10 mouse cellular contexts compared by ENCODE assay signal in the genomic region with DNA sequence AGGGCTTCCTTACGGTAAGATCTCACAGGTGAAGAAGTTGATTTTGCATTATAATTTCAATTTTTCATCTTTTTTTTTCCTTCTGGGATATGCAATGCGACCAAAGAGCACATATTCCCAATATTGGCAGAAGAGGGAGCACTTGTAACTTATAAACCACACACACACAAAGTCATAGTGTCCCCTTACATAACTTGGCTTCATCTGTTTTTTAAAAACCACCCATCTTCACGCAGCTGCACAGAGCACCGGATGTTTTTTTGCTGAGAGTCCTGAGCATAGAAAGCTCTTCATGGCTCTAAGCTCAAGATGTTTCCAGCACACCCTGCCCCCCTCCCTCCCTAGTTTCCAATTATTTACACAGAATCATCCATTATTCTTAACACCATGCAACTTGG.
DNase-seq lines count a peak whose midpoint lies in the region; ATAC-seq and TF ChIP-seq lines count a peak whose summit lies in the region.
"Had no signal": no experiment of that assay in that cellular context is flagged by ENCODE, and none has a peak within 500 bp of the region (broad histone marks: within the 10 kb centered on the region; RNA-seq: fewer than 3 reads in every experiment).

No protein-coding gene starts in this region.

- H3K9me3 ChIP-seq in forebrain, embryonic 14.5 days (replicated peaks; ENCODE audit: control insufficient read depth, low read length) = no peaks in the 10 kb centered on the region
- H3K9me3 ChIP-seq in forebrain, embryonic 11.5 days (ENCODE audit: control insufficient read depth, low read length) = no peaks in the 10 kb centered on the region
- H3K9me3 ChIP-seq in liver, embryonic 11.5 days (ENCODE audit: control insufficient read depth, low read length) = no peaks in the 10 kb centered on the region

- no peak overlapping the region for H3K4me2 ChIP-seq in forebrain, embryonic 14.5 days (ENCODE audit: low read length)
- H3K4me2 ChIP-seq in forebrain, embryonic 11.5 days (ENCODE audit: low read depth, low read length, severe bottlenecking) = no peak overlapping the region
- no peak overlapping the region for H3K4me2 ChIP-seq in liver, embryonic 11.5 days

- no peaks in the 10 kb centered on the region for H3K27me3 ChIP-seq in forebrain, embryonic 14.5 days (replicated peaks; ENCODE audit: control insufficient read depth, insufficient read depth, low read length)
- no peaks in the 10 kb centered on the region for H3K27me3 ChIP-seq in forebrain, embryonic 11.5 days (ENCODE audit: control insufficient read depth, insufficient read depth, low read length)
- no peaks in the 10 kb centered on the region for H3K27me3 ChIP-seq in liver, adult 2 months (ENCODE audit: control insufficient read depth, insufficient read depth, low read length)
- no peaks in the 10 kb centered on the region for H3K27me3 ChIP-seq in liver, embryonic 11.5 days (replicated peaks; ENCODE audit: control insufficient read depth, insufficient read depth, low read length)
- H3K27me3 ChIP-seq: megakaryocyte, embryonic 14.5 days had no signal

- no peaks in the 10 kb centered on the region for H3K79me2 ChIP-seq in liver, adult 2 months (ENCODE audit: control insufficient read depth, insufficient read depth, low read length)

- no peak overlapping the region for H3K9ac ChIP-seq in forebrain, embryonic 14.5 days (ENCODE audit: low read length)
- no peak overlapping the region for H3K9ac ChIP-seq in forebrain, embryonic 11.5 days (ENCODE audit: low read length)
- H3K9ac ChIP-seq in liver, adult 2 months (ENCODE audit: low read depth, low read length) = no peak overlapping the region
- H3K9ac ChIP-seq in liver, embryonic 11.5 days (ENCODE audit: low read depth, low read length) = no peak overlapping the region

- ATAC-seq in forebrain, embryonic 14.5 days = no peak; the same call in 1 of the 2 replicates
- ATAC-seq in forebrain, embryonic 11.5 days (replicated peaks; ENCODE audit: low FRiP score) = no peak
- ATAC-seq in liver, embryonic 11.5 days (replicated peaks; ENCODE audit: low FRiP score) = no peak

- WGBS in forebrain, embryonic 14.5 days = 85% methylated on average over 4 of the region's 4 CpGs
- 82% methylated on average over 4 of the region's 4 CpGs for WGBS in forebrain, embryonic 11.5 days
- 53% methylated on average over 4 of the region's 4 CpGs for WGBS in liver, adult 2 months
- 76% methylated on average over 4 of the region's 4 CpGs for WGBS in liver, embryonic 11.5 days

- no peaks in the 10 kb centered on the region for H3K4me1 ChIP-seq in forebrain, embryonic 14.5 days (ENCODE audit: control insufficient read depth, insufficient read depth, low read length)
- no peaks in the 10 kb centered on the region for H3K4me1 ChIP-seq in forebrain, embryonic 11.5 days (replicated peaks; ENCODE audit: control insufficient read depth, insufficient read depth, low read length)
- no peaks in the 10 kb centered on the region; the same call in 1 of the 2 replicates for H3K4me1 ChIP-seq in liver, adult 2 months (ENCODE audit: control insufficient read depth, insufficient read depth, low read length)
- no peaks in the 10 kb centered on the region for H3K4me1 ChIP-seq in liver, embryonic 11.5 days (replicated peaks; ENCODE audit: control insufficient read depth, insufficient read depth, low read length)

- no peak for TF ChIP-seq POLR2A in liver, adult 2 months (IDR thresholded peaks at IDR 0.05; ENCODE audit: extremely low read depth, insufficient read depth, low read length)

- TF ChIP-seq CTCF in liver, adult 2 months (IDR thresholded peaks at IDR 0.05; ENCODE audit: low read depth, low read length) = peak; percentile 5; the same call in 1 of the 2 replicates

- no peaks in the 10 kb centered on the region for H3K36me3 ChIP-seq in forebrain, embryonic 14.5 days (ENCODE audit: control insufficient read depth, insufficient read depth, low read length)
- no peaks in the 10 kb centered on the region for H3K36me3 ChIP-seq in forebrain, embryonic 11.5 days (ENCODE audit: control insufficient read depth, insufficient read depth, low read length)
- H3K36me3 ChIP-seq in liver, adult 2 months (ENCODE audit: control insufficient read depth, insufficient read depth, low read length) = no peaks in the 10 kb centered on the region
- no peaks in the 10 kb centered on the region for H3K36me3 ChIP-seq in liver, embryonic 11.5 days (ENCODE audit: control insufficient read depth, insufficient read depth, low read length)

- H3K4me3 ChIP-seq in forebrain, embryonic 14.5 days (ENCODE audit: low read depth, low read length) = no peak overlapping the region
- no peak overlapping the region for H3K4me3 ChIP-seq in forebrain, embryonic 11.5 days (ENCODE audit: low read depth, low read length)
- H3K4me3 ChIP-seq in liver, adult 2 months (ENCODE audit: insufficient read depth, low read depth, low read length) = no peak overlapping the region
- H3K4me3 ChIP-seq in liver, embryonic 11.5 days (ENCODE audit: low read depth, low read length) = no peak overlapping the region
- H3K4me3 ChIP-seq: megakaryocyte, embryonic 14.5 days had no signal

- no peak overlapping the region for H3K27ac ChIP-seq in forebrain, embryonic 14.5 days (ENCODE audit: low read depth, low read length)
- no peak overlapping the region for H3K27ac ChIP-seq in forebrain, embryonic 11.5 days (ENCODE audit: low read depth, low read length)
- 0 out of 2 replicates have a peak overlapping the region, but pooled peaks have one; percentile 32 for H3K27ac ChIP-seq in liver, adult 2 months (replicated peaks; ENCODE audit: insufficient read depth, low read depth, low read length)
- H3K27ac ChIP-seq in liver, embryonic 11.5 days (ENCODE audit: low read depth, low read length) = no peak overlapping the region

- DNase-seq in forebrain, embryonic 14.5 days (ENCODE audit: low spot score) = peak; percentile 62
- DNase-seq in forebrain, embryonic 11.5 days (ENCODE audit: low spot score) = no peak
- peak; percentile 50 for DNase-seq in liver, adult 2 months (ENCODE audit: extremely low read depth, low read depth, low spot score)
- no peak for DNase-seq in liver, embryonic 11.5 days (ENCODE audit: low spot score)
- DNase-seq in fibroblast of lung, adult 2 months (ENCODE audit: low read depth) = peak; percentile 36
- peak; percentile 60 for DNase-seq in lung, postnatal 25 days (ENCODE audit: low spot score)
- no peak for DNase-seq in embryo, embryonic 10 days (ENCODE audit: low spot score)
- no peak for DNase-seq in adrenal gland, postnatal 14 days
- DNase-seq: cerebellum, adult 11-12 months had no signal

Comparison
In these comparisons a context has a peak if more than half of its experiments do, and no peak if none do; other contexts are left out.
1. DNase-seq: peak in forebrain, embryonic 14.5 days (single experiment), liver, adult 2 months (single experiment), fibroblast of lung, adult 2 months (single experiment) and lung, postnatal 25 days (single experiment); none in forebrain, embryonic 11.5 days (single experiment), liver, embryonic 11.5 days (single experiment), embryo, embryonic 10 days (single experiment) and adrenal gland, postnatal 14 days (single experiment).